Mouse (Mus musculus): Measurements from ENCODE around the gene Pcsk1n.

Pcsk1n gene

DNA sequence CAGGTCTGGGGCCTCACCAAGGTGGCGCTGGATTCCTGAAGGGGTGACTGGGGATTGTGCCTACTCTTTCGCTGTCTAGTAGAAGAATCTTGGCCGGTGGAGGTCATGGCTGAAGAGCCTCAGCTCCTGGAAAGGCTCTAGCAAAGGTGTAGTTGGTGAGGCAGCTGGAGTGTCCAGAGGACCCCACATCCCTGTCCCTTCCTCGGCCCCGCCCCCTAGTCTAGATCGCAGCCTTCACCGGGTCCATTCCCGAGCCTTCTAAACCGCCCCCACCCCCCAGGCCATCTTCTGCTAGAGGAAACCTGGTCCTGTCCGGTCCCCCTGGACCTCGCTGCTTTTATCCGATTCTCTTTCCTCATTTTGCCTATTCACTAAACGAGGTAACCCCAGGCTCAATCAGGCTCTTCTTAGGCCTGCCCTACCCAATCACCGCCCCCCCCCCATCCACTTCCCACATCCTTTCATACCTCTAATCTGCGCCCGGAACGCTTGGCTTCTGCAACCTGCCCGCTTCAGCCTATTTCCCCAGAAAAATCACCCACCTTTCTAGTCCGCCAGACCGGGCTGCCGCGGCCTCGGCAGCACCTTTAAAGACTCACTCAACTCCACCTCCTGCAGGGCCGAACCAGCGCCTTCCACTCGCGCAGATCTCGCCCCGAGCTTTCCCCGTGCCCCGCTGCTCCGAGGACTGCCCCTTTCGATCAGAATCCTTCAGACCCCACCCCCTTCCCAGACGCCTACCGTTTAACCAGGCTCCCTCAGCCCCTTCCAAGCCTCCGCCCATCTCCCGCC is 27.7 kb downstream of the Pcsk1n start, which contains the start of gene Hdac6:
TSS of gene Hdac6 (minus strand) at position 782 of the 792 bp plus-strand sequence.
- no peak for DNase-seq (ENCODE audit: low read depth)

DNA sequence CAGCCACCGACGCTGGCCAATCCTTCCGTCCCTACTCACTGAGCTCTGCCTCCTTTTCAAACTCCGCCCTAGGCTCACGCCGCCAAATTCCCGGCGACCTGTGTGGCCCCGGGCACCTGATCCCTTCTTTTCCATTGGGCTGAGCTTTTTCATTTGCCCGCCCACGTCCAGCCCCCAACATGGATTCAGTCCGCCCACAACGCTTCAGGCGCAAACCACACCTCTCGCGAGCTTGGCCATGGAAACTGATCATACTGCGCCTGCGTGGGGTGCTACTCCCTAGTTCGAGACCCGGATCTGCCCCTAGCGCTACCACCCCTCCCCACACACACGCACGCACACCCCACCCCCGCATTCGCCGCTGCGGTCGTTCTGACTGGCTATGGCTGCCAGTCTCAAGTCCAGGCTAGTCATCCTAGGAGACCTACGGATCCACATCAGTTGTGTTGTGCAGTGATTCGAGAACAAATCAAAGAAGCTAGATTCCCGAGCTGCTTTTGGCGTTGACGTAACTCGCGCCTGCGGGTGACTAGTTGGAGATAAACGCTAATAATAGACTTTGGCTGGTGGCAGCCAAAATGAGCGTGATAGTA is 28.4 kb downstream of the Pcsk1n start:
- DNase-seq (ENCODE audit: low read depth) = peak; percentile 97

- DNase-seq (ENCODE audit: low read depth) = no peak
Observed at GRCm38 (mm10) chrX:7950091-7950490, 30.5 kb downstream of the Pcsk1n start.

GRCm38 (mm10) chrX:7958868-7959267 is 39.2 kb downstream of the Pcsk1n start:
- DNase-seq (ENCODE audit: low read depth) = no peak

GRCm38 (mm10) chrX:7963829-7964626 is 44.4 kb downstream of the Pcsk1n start:
- no peak for DNase-seq (ENCODE audit: low read depth)

DNA sequence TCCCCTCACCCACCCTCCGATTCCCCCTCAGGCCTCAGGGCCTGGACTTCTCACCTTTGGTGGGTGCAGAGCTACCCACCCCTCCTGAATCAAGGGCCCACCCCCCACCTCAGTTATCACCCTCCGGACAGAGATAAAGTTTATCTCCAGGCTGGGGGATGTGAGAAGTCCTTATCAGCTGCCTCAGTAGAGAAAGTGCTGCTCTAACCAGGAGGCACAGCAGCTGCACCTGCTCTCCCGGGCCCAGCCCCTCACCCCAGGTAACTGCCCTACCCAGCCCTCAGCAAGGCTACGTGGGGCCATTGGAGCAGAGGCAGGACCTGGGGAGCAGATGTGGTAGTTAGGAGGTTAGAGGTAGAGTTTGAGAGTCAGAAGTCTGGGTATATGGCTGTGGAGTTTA is 46.5 kb downstream of the Pcsk1n start:
- no peak for DNase-seq (ENCODE audit: low read depth)

DNA sequence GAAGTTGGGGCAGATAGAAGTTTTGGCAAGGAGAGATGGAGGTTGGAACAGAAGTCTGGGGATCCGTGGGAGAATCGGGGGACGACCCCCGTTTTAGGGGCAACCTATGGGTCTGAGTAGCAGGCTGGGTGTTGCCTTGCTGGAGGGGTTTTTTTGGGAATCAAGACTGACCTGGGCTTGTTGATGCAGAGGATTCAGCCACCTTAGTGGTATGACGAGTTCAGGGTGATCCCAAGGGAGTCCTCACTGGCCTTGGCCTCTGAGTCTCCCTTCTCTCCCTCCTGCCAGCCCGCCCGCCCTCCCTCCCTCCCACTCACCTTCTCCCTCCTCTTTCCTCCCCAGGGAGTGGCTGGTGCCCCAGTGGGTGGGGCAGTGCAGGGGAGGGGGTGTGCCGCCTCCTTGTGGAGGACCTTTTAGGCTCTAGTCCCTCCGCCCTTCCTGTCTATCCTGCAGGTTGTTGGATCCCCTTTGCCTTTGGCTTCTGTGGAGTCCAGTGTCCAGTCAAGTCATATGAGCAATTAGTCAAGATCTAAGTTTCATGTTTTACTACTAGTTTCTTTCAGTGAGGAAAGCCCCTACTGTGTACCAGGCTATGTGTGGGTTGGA is 48.1 kb downstream of the Pcsk1n start:
- no peak for DNase-seq (ENCODE audit: low read depth)

- no peak for DNase-seq (ENCODE audit: low read depth)
Observed at GRCm38 (mm10) chrX:7968226-7968625, 48.6 kb downstream of the Pcsk1n start.

GRCm38 (mm10) chrX:7968899-7969298 is 49.3 kb downstream of the Pcsk1n start:
- DNase-seq (ENCODE audit: low read depth) = no peak

DNA sequence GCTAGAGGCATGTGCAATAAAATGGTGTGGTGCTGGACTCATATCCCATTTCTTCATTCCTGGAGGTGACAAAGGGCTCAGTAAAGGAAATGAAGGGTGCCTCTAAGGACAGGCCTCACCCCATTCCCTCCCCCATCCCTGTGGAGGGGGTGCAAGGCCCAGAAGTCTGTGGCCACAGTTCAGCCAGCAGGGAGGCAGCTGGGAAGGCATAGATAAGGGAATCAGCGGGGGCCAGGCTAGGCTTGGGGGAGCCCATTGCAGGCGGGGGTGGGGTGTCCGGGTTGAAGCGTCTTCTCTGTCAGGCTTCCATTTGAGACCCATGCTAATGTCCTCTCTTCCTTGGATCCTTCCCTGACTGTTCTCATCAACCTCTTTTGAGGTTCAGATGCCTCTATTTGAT is 51.7 kb downstream of the Pcsk1n start:
- DNase-seq (ENCODE audit: low read depth) = no peak
